Mouse (Mus musculus): ENCODE data around the gene Ccdc183. TPM values are rescaled to one million over a fixed set of nuclear protein-coding genes. Genes with fewer than 3 reads are reported as not detected.
A peak's percentile ranks its signal among the peaks of the same experiment; 100 is the strongest.

Ccdc183 gene
- polyA plus RNA-seq, 1 experiment from 2014 or later: 0.18 TPM

- peaks cover 52% of the 10 kb centered on the region for H3K27me3 ChIP-seq (ENCODE audit: insufficient read depth, poor library complexity, severe bottlenecking)
Measured at GRCm38 (mm10) chr2:25581294-25581864, 36.1 kb downstream of the Ccdc183 start, which contains the start of gene Ajm1. Gene Ajm1 (minus strand): TSS chr2:25581757.

GRCm38 (mm10) chr2:25580621-25581101 lies 36.8 kb downstream of the Ccdc183 start:
- peak overlapping the region; percentile 46; the same call in 1 of the 2 replicates for H3K4me3 ChIP-seq
- no peak overlapping the region for H3K27ac ChIP-seq
- WGBS: 53% methylated on average over 6 of the region's 6 CpGs
- no peak for DNase-seq (ENCODE audit: low spot score)
- H3K27me3 ChIP-seq (ENCODE audit: insufficient read depth, poor library complexity, severe bottlenecking): peaks cover 59% of the 10 kb centered on the region
- peaks cover 74% of the 10 kb centered on the region for H3K4me1 ChIP-seq (replicated peaks)
- H3K9me3 ChIP-seq: no peaks in the 10 kb centered on the region
- H3K36me3 ChIP-seq: peaks cover 33% of the 10 kb centered on the region

More at GRCm38 (mm10) chr2:25581294-25581864, 36.1 kb downstream of the Ccdc183 start, which contains the start of gene Ajm1:
- DNase-seq (ENCODE audit: low spot score): peak; percentile 63
- Histone ChIP-seq H3K4me1 (replicated peaks) (peaks cover 67% of the 10 kb centered on the region), H3K27ac (no peak within 1 kb of the TSS), H3K9me3 (no peaks in the 10 kb centered on the region), H3K36me3 (peaks cover 40% of the 10 kb centered on the region), H3K4me3 (peak within 1 kb of the TSS; percentile 46)
- 5% methylated on average over 19 of the region's 19 CpGs for WGBS

DNA sequence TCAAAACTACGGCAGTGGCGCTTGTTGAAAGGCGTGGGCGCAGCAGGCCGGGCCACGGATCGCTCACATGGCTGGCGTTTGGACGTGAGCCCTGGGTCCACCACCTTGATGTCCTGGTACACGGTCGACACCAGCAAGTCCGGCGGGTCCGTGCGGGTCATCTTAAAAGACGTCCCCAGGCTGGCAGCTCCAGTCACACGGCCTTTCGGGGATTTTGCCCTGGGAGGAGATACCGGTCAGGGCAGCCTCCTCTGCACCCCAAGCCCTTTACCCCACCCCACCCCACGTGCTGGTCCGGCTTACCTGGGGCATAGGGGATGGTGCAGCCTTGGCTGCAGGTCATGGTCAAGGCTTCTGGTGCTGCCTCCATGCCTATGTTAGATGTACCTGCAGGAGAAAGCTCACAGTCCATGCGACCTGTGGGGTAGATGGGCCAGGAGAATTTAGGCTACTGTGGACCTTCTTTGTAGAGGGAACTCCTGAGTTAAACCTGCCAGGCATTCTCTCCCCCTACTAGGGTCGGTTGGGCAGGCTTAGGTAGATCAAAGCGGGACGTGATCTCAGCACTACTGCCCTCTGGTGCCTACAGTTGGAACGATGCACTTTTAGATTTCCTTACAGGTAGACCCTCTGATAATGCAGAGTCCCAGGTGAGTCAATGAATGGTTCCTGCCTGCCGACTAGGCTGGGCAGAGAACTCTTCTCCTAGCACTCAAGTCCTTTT lies 37.6 kb downstream of the Ccdc183 start:
- peak overlapping the region; percentile 43 for H3K4me3 ChIP-seq
- peaks cover 25% of the 10 kb centered on the region for H3K36me3 ChIP-seq
- H3K9me3 ChIP-seq: no peaks in the 10 kb centered on the region
- peaks cover 62% of the 10 kb centered on the region for H3K27me3 ChIP-seq (ENCODE audit: insufficient read depth, poor library complexity, severe bottlenecking)
- 7% methylated on average over 27 of the region's 27 CpGs for WGBS
- H3K27ac ChIP-seq: no peak overlapping the region
- peaks cover 80% of the 10 kb centered on the region for H3K4me1 ChIP-seq (replicated peaks)
- no peak for DNase-seq (ENCODE audit: low spot score)

GRCm38 (mm10) chr2:25578796-25579736 lies 38.4 kb downstream of the Ccdc183 start:
- 4% methylated on average over 77 of the region's 77 CpGs for WGBS
- peaks cover 62% of the 10 kb centered on the region for H3K27me3 ChIP-seq (ENCODE audit: insufficient read depth, poor library complexity, severe bottlenecking)
- DNase-seq (ENCODE audit: low spot score): peak; percentile 41
- H3K4me1 ChIP-seq (replicated peaks): peaks cover 84% of the 10 kb centered on the region
- no peaks in the 10 kb centered on the region for H3K9me3 ChIP-seq
- H3K4me3 ChIP-seq: peak overlapping the region; percentile 43
- H3K36me3 ChIP-seq: peaks cover 17% of the 10 kb centered on the region
- H3K27ac ChIP-seq: no peak overlapping the region

DNA sequence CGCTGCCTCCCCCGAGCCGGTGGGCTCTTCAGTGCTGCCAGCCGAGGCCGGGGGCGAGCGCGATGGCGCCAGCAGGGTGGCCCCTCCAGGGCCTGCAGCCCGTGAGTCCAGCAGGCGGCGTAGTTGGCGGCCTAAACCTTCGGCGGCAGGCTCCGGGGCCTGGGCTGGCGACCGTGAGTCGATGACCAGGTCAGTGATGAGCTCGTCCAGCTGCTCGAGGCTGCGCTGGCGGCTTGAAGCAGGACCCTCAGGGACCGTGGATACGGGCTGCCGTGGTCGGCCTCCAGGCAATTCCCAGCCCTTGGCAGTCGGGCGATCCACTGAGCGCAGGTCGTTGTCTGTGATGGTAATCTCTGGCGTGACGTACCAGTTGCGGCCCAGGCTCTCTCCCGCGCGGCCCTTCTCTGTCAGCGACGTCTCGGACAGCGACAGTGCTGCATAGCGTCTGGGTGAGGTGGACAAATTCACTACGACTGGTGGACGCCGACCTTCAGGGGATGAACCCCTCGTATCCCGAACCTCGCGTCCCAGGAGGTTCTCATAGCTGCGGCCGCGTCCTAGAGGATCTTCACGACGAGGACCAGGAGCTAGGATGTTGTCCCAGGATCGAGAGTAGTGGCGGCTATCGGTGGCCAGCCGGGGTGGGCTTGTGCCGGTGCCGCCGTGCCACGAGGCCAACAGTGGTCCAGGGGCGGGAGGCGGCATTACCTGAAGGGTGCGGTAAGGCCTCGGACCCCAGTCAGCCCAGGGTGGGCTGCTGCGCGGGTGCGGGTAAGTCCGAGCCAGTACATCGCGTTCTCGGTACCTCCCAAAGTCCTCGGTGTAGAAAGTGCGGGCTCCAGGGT lies 39.3 kb downstream of the Ccdc183 start:
- Histone ChIP-seq H3K27ac (no peak overlapping the region; the same call in 1 of the 2 replicates), H3K4me3 (peak overlapping the region; percentile 43), H3K36me3 (peaks cover 10% of the 10 kb centered on the region), H3K9me3 (no peaks in the 10 kb centered on the region), H3K4me1 (replicated peaks) (peaks cover 88% of the 10 kb centered on the region), H3K27me3 (ENCODE audit: insufficient read depth, poor library complexity, severe bottlenecking) (peaks cover 62% of the 10 kb centered on the region)
- WGBS: 4% methylated on average over 75 of the region's 75 CpGs
- peak; percentile 70 for DNase-seq (ENCODE audit: low spot score)

- Histone ChIP-seq H3K4me1 (replicated peaks) (peaks cover 85% of the 10 kb centered on the region), H3K9me3 (no peaks in the 10 kb centered on the region), H3K27me3 (ENCODE audit: insufficient read depth, poor library complexity, severe bottlenecking) (peaks cover 62% of the 10 kb centered on the region), H3K27ac (no peak overlapping the region; the same call in 1 of the 2 replicates), H3K4me3 (peak overlapping the region; percentile 43), H3K36me3 (peaks cover 10% of the 10 kb centered on the region)
- DNase-seq (ENCODE audit: low spot score): peak; percentile 23
- 14% methylated on average over 92 of the region's 92 CpGs for WGBS
Measured at GRCm38 (mm10) chr2:25576965-25577891, 40.2 kb downstream of the Ccdc183 start.

DNA sequence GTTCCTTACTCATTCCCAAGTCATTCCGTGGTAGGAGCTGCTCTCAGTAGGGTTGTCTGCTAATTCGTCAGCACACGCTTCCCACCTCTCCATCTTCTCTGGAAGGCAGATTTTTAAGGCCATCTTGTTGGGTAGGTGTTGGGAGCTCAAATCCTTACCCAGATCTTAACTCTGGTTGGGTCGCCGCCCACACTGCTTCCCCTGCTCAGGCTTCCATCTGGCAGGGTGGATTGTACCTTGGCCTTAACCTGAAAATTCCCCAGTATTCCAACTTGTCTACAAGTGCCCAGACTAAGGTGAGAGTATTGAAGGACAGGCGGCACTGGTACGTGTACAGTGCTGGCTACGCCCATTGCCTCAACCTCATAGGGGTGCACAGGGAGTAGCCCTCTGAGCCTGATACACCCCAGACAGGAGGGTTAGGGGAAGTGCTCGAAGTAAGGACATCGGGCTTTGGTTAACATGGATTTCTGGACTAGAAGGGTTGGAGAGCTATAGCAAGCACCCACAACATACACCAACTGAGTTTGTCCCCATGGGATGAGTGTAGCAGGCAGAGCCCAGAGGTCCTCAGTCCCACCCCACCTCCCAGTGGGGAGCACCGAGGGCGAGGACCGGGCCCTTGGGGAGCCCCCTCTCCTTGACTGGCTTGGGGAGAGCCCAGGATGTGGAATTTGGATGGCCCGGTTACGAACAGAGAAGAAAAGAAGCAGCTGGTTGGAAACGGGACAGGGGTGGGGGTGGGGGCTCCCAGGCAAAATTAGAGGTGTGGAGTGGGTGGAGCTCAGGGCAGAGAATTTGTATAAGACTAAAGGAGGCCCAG lies 41.2 kb downstream of the Ccdc183 start:
- H3K27me3 ChIP-seq (ENCODE audit: insufficient read depth, poor library complexity, severe bottlenecking): peaks cover 59% of the 10 kb centered on the region
- peaks cover 76% of the 10 kb centered on the region for H3K4me1 ChIP-seq (replicated peaks)
- no peak for DNase-seq (ENCODE audit: low spot score)
- WGBS: 73% methylated on average over 16 of the region's 16 CpGs
- H3K4me3 ChIP-seq: peak overlapping the region; percentile 73; the same call in 1 of the 2 replicates
- no peaks in the 10 kb centered on the region for H3K9me3 ChIP-seq
- peaks cover 19% of the 10 kb centered on the region for H3K36me3 ChIP-seq
- no peak overlapping the region for H3K27ac ChIP-seq

- H3K9me3 ChIP-seq: no peaks in the 10 kb centered on the region
- peaks cover 69% of the 10 kb centered on the region for H3K4me1 ChIP-seq (replicated peaks)
- WGBS: 17% methylated on average over 21 of the region's 21 CpGs
- peak overlapping the region; percentile 93 for H3K27ac ChIP-seq
- no peak for DNase-seq (ENCODE audit: low spot score)
- H3K36me3 ChIP-seq: peaks cover 26% of the 10 kb centered on the region
- H3K4me3 ChIP-seq: peak overlapping the region; percentile 73
- peaks cover 52% of the 10 kb centered on the region for H3K27me3 ChIP-seq (ENCODE audit: insufficient read depth, poor library complexity, severe bottlenecking)
Measured at GRCm38 (mm10) chr2:25575432-25576027, 41.9 kb downstream of the Ccdc183 start.

GRCm38 (mm10) chr2:25574579-25575431 lies 42.7 kb downstream of the Ccdc183 start, which contains the start of the genes Mamdc4 and Phpt1:
Gene Mamdc4 (minus strand): TSS chr2:25574845.
Gene Phpt1 (minus strand): TSS chr2:25575224.
- Histone ChIP-seq H3K4me1 (replicated peaks) (peaks cover 67% of the 10 kb centered on the region), H3K27ac (peak within 1 kb of the TSS; percentile 93), H3K4me3 (peak within 1 kb of the TSS; percentile 73), H3K27me3 (ENCODE audit: insufficient read depth, poor library complexity, severe bottlenecking) (peaks cover 45% of the 10 kb centered on the region), H3K36me3 (peaks cover 33% of the 10 kb centered on the region), H3K9me3 (no peaks in the 10 kb centered on the region)
- DNase-seq (ENCODE audit: low spot score): peak; percentile 98
- under 1% methylated on average over 44 of the region's 45 CpGs for WGBS

Data from hindbrain, embryonic 10.5 days (tissue).